Mouse (Mus musculus) ES-E14 (cell line): ENCODE measurements at regions not wholly inside any gene's neighbourhood (a gene's known extent, or its start where the extent isn't known, plus 50 kb on each side); places are given as distances from the start of the nearest gene placed in this dataset.
A peak's percentile ranks its signal among the peaks of the same experiment; 100 is the strongest.

ENCODE experiments used
- DNase-seq: peaks from one replicate; pipeline ENCODE4 v3.0.0-alpha.2; 2013; ENCODE audit warnings: low read depth, low spot score
- H3K27ac ChIP-seq: 2 replicates; pipeline ENCODE4 v1.5.1; 2012; ENCODE audit warnings: low read depth, mild to moderate bottlenecking, low read length, moderate library complexity, mixed read lengths; ENCODE audit not compliant: poor library complexity, insufficient read depth, severe bottlenecking
- H3K36me3 ChIP-seq: 2 replicates; pipeline ENCODE4 v1.6.1; 2012; ENCODE audit warnings: mild to moderate bottlenecking, low read length, moderate library complexity, mixed read lengths; ENCODE audit not compliant: control insufficient read depth, poor library complexity, insufficient read depth, severe bottlenecking
- H3K4me1 ChIP-seq, 2 experiments: fragments of 150-350 bp in 1 of 2; sonication (generic) in 1 of 2; 2 replicates each; pipeline ENCODE4 v1.6.1; 2012; ENCODE audit warnings: low read length in 2 of 2, mild to moderate bottlenecking in 1 of 2, mixed read lengths in 1 of 2; ENCODE audit not compliant: control insufficient read depth in 2 of 2, insufficient read depth in 2 of 2, poor library complexity in 1 of 2
- H3K4me3 ChIP-seq, 2 experiments: fragments of 150-350 bp in 1 of 2; sonication (generic) in 1 of 2; 2 replicates each; pipeline ENCODE4 v1.5.1; 2012; ENCODE audit warnings: low read length in 2 of 2, low read depth in 1 of 2, mild to moderate bottlenecking in 1 of 2, mixed read lengths in 1 of 2; ENCODE audit not compliant: insufficient read depth in 1 of 2, poor library complexity in 1 of 2, severe bottlenecking in 1 of 2
- H3K9ac ChIP-seq: 2 replicates; pipeline ENCODE4 v1.6.1; 2012; ENCODE audit warnings: low read depth, mild to moderate bottlenecking, low read length, mixed read lengths; ENCODE audit not compliant: poor library complexity, insufficient read depth, severe bottlenecking
- H3K9me3 ChIP-seq: fragments of 150-350 bp; sonication (generic); 2 replicates; pipeline ENCODE4 v1.6.1; 2012; ENCODE audit warnings: low read depth, mild to moderate bottlenecking, low read length; ENCODE audit not compliant: control insufficient read depth, insufficient read depth
- CHD2 ChIP-seq: IDR thresholded peaks from 2 replicates; pipeline ENCODE4 v1.6.1; 2014; ENCODE audit warnings: mild to moderate bottlenecking, low read depth, low read length, inconsistent platforms
- HCFC1 ChIP-seq: IDR thresholded peaks from 2 replicates; pipeline ENCODE4 v1.6.1; 2012; ENCODE audit warnings: low read length, inconsistent platforms, borderline replicate concordance; ENCODE audit not compliant: insufficient read depth
- MAFK ChIP-seq: IDR thresholded peaks from 2 replicates; pipeline ENCODE4 v1.6.1; 2014; ENCODE audit warnings: mild to moderate bottlenecking, low read depth, low read length, inconsistent platforms; ENCODE audit not compliant: insufficient read depth
- ZC3H11A ChIP-seq: IDR thresholded peaks from 2 replicates; pipeline ENCODE4 v1.6.1; 2012; ENCODE audit warnings: low read depth, mild to moderate bottlenecking, inconsistent platforms, low read length, borderline replicate concordance
- ZNF384 ChIP-seq: IDR thresholded peaks from 2 replicates; pipeline ENCODE4 v1.6.1; 2012; ENCODE audit warnings: low read depth, low read length, inconsistent platforms
- in situ Hi-C, 2 experiments: fragments of 600-800 bp; cut with MboI; formaldehyde crosslinking; loops; one replicate each; pipeline ENCODE4 v1.15.1; 2025; ENCODE audit warnings: low sequenced_read_pairs in 2 of 2, inconsistent platforms in 1 of 2; ENCODE audit not compliant: unreplicated experiment in 2 of 2

- Histone ChIP-seq H3K9ac (no peak overlapping the region), H3K4me3 (no peak overlapping the region), H3K36me3 (no peaks in the 10 kb centered on the region), H3K27ac (no peak overlapping the region), H3K9me3 (no peaks in the 10 kb centered on the region), H3K4me1 (peaks cover 3 to 7% of the 10 kb centered on the region in 2 experiments; a peak in 2 of 4 replicates)
- TF ChIP-seq CHD2 (no peak), MAFK (no peak), ZC3H11A (no peak), ZNF384 (no peak), HCFC1 (no peak)
- in situ Hi-C loops = no loop called here
- no peak for DNase-seq
Measured at GRCm38 (mm10) chr6:52434771-52435170, 121.5 kb downstream of the Evx1 start.

DNA sequence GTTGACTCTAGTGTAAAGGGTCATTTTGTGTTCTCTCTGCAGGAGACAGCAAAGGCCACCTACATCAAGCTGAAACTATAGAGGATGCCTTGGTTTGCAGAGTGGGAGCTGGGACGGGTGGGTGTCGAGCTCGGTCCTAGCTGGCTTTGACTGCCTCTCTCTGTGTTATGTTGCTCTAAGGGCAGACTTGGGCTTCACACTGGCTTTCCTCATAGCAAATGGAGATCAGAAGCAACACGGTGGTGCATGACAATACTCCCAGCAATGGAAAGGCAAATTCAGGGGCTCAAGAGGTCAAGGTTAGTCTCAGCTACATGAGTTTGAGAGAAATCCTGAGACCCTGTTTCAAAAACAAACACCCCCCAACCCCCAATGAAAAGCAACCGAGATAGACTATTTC lies 122.1 kb downstream of the Evx1 start:
- Histone ChIP-seq H3K27ac (no peak overlapping the region), H3K4me3 (no peak overlapping the region), H3K9me3 (no peaks in the 10 kb centered on the region), H3K9ac (no peak overlapping the region), H3K4me1 (peaks cover 5 to 7% of the 10 kb centered on the region in 2 experiments; a peak in 2 of 4 replicates), H3K36me3 (no peaks in the 10 kb centered on the region)
- in situ Hi-C loops = no loop called here
- TF ChIP-seq ZC3H11A = no peak
- TF ChIP-seq CHD2 = no peak
- no peak for TF ChIP-seq HCFC1
- no peak for TF ChIP-seq ZNF384
- TF ChIP-seq MAFK = no peak
- no peak for DNase-seq

DNA sequence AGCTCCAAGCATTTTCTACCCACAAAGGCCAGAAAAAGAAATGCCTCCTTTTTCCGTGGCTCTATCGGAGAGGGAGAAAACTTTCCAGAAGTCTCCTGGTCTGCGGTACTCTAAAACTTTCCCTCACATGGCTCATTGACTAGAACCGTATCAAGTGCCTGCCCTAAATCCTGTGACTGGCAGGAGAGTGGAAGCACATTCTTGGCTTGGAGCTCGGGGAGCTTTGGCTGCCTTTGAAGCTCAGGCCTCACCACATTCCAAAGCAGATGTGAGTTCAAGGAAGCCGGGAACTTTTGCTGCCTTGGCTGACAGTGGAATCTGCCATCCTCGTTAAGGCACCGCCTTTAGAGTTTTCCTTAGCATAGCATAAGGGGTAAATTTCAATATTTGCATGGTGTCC lies 125.1 kb downstream of the Evx1 start:
- DNase-seq = no peak
- no peaks in the 10 kb centered on the region for H3K36me3 ChIP-seq
- H3K9me3 ChIP-seq = no peaks in the 10 kb centered on the region
- H3K27ac ChIP-seq = no peak overlapping the region
- no peak overlapping the region for H3K4me3 ChIP-seq
- no peak overlapping the region for H3K9ac ChIP-seq
- peaks cover 5 to 6% of the 10 kb centered on the region in 2 experiments; a peak in 3 of 4 replicates for H3K4me1 ChIP-seq
- TF ChIP-seq HCFC1 (no peak), MAFK (no peak), CHD2 (no peak), ZNF384 (no peak), ZC3H11A (no peak)
- in situ Hi-C loops = no loop called here

DNA sequence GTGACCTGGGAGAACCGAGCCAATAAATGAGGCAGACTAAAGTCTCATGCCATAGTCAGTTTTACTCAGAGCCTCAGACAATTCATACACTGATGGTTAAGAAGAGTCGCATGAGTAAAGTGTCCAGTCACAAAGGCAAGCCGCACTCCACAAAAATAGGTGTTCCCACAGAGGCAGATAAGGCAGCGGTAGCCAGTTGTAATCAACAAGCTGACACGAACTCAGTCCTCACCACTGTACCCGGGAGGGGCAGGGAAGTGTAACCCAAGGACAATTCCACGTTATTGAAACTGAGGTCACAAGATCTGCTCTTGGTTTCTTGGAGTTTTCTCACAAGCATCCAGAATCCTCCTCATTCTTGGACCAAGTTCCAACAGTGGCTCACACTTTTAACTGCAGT lies 125.9 kb downstream of the Evx1 start:
- Histone ChIP-seq H3K36me3 (no peaks in the 10 kb centered on the region), H3K27ac (no peak overlapping the region), H3K9me3 (no peaks in the 10 kb centered on the region), H3K4me3 (no peak overlapping the region), H3K4me1 (peaks cover 5 to 14% of the 10 kb centered on the region in 2 experiments), H3K9ac (no peak overlapping the region)
- no peak for DNase-seq
- TF ChIP-seq CHD2 (no peak), ZC3H11A (no peak), ZNF384 (no peak), MAFK (no peak), HCFC1 (no peak)
- in situ Hi-C loops = no loop called here

DNA sequence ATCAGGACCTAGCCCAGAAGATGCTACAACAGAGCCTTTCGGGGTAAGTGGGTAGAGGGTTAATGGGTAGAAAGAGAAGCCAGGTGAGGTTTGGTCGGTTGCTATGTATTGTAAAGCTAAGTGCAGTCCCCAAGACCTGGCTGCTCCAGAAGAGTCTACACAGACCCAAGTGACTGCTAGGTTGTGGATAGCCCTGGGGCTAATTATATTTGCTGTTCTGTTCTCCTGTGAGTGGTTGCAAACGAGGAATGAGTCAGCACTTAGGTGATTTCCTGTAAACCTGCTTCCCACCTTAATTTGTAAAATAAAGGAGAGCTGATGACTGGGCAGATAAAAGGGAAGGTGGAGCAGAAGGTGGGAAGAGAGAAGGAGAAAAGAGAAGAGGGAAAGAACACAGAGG lies 126.9 kb downstream of the Evx1 start:
- H3K9me3 ChIP-seq = no peaks in the 10 kb centered on the region

More for the DNA sequence above, 126.9 kb downstream of the Evx1 start:
- H3K27ac ChIP-seq = no peak overlapping the region; the same call in 1 of the 2 replicates
- TF ChIP-seq ZNF384 = no peak
- TF ChIP-seq CHD2 = no peak
- TF ChIP-seq MAFK = peak; percentile 76
- no peak for DNase-seq
- H3K36me3 ChIP-seq = no peaks in the 10 kb centered on the region
- H3K4me3 ChIP-seq = no peak overlapping the region
- in situ Hi-C loops = no loop called here
- no peak overlapping the region for H3K9ac ChIP-seq
- peaks cover 5 to 15% of the 10 kb centered on the region in 2 experiments for H3K4me1 ChIP-seq
